Mouse (Mus musculus): ENCODE measurements at regions not wholly inside any gene's neighbourhood (a gene's known extent, or its start where the extent isn't known, plus 50 kb on each side); places are given as distances from the start of the nearest gene placed in this dataset.

GRCm38 (mm10) chr14:100350021-100350790, 65.7 kb upstream of the Klf12 start:
- DNase-seq, result no peak

- DNase-seq, result no peak
These were observed 64.1 kb upstream of the Klf12 start for GRCm38 (mm10) chr14:100348336-100349164.

- DNase-seq, result no peak
These were observed 52.4 kb upstream of the Klf12 start for GRCm38 (mm10) chr14:100336926-100337325.

Measured in thymus, postnatal 4 days (tissue).